Mouse (Mus musculus): Measurements from ENCODE around the gene Arid3c. TPM values are rescaled to one million over a fixed set of nuclear protein-coding genes. Genes with fewer than 3 reads are reported as not detected.

Gene Arid3c
- polyA plus RNA-seq, 1 experiment from 2014 or later, result 0.15 TPM

DNA sequence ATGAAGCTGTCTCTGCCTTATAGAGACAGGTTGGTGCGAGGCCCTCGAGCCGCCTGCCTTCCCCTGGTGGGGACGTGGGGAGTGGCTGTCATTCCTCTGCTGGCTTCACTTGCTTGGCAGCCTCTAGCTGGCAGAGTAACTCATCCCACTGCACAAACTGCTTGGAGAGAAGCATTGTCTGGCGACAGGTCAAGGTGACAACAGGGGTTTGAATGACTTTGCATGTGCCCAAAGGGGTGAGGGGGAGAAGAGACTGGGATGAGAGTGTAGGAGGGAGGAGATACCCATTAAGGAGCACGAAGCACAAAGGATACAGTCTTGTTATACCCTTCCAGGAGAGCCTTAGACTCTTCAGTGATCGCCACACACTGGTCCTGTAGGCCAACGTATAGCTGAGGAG is 15.9 kb downstream of the Arid3c start:
- no peak for ATAC-seq (ENCODE audit: low read depth)
- no peak overlapping the region for H3K27ac ChIP-seq (replicated peaks; ENCODE audit: low read depth, low read length)
- no peak overlapping the region for H3K4me2 ChIP-seq (ENCODE audit: low read depth, low read length)
- no peak for DNase-seq (ENCODE audit: low spot score)
- peaks cover 35% of the 10 kb centered on the region; the same call in 1 of the 2 replicates for H3K36me3 ChIP-seq (ENCODE audit: control insufficient read depth, insufficient read depth, low read length)
- no peak overlapping the region for H3K9ac ChIP-seq (ENCODE audit: low read depth, low read length)
- H3K27me3 ChIP-seq (replicated peaks; ENCODE audit: control insufficient read depth, insufficient read depth, low read length), result no peaks in the 10 kb centered on the region
- 76% methylated on average over 8 of the region's 8 CpGs for whole genome bisulfite sequencing
- H3K4me3 ChIP-seq (ENCODE audit: low read depth, low read length), result no peak overlapping the region
- H3K4me1 ChIP-seq (ENCODE audit: control insufficient read depth, insufficient read depth, low read length), result peaks cover 17% of the 10 kb centered on the region
- no peaks in the 10 kb centered on the region for H3K9me3 ChIP-seq (ENCODE audit: control insufficient read depth, low read length)

DNA sequence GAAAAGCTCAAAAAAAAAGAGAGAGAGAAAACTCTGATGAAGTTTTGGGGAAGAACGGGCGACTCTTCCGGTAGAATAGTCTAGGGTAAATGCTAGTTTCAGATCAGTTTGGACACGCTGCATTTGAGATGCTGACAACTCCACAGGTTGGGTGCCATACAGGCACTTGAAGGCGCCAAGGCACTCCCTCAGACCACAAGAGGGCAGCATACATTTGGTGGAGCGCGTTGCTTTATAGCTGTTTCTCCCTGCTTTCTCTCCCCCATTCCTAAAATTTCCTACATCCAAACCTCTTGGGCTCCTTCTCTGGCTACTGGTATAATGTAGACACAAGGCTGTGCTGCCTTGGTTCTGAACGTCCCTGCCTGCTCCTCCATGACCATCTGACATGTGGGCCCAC is 16.7 kb downstream of the Arid3c start:
- peaks cover 27% of the 10 kb centered on the region; the same call in 1 of the 2 replicates for H3K36me3 ChIP-seq (ENCODE audit: control insufficient read depth, insufficient read depth, low read length)
- ATAC-seq (ENCODE audit: low read depth), result 0 out of 2 replicates have a peak, but pooled peaks have one; percentile 20
- DNase-seq (ENCODE audit: low spot score), result peak; percentile 86
- H3K9ac ChIP-seq (ENCODE audit: low read depth, low read length), result no peak overlapping the region
- H3K4me2 ChIP-seq (ENCODE audit: low read depth, low read length), result peak overlapping the region; percentile 78
- H3K27me3 ChIP-seq (replicated peaks; ENCODE audit: control insufficient read depth, insufficient read depth, low read length), result no peaks in the 10 kb centered on the region
- H3K9me3 ChIP-seq (ENCODE audit: control insufficient read depth, low read length), result no peaks in the 10 kb centered on the region
- 7% methylated on average over 8 of the region's 8 CpGs for WGBS
- peak overlapping the region; percentile 70 for H3K4me3 ChIP-seq (ENCODE audit: low read depth, low read length)
- H3K4me1 ChIP-seq (ENCODE audit: control insufficient read depth, insufficient read depth, low read length), result peaks cover 17% of the 10 kb centered on the region
- no peak overlapping the region for H3K27ac ChIP-seq (replicated peaks; ENCODE audit: low read depth, low read length)

DNA sequence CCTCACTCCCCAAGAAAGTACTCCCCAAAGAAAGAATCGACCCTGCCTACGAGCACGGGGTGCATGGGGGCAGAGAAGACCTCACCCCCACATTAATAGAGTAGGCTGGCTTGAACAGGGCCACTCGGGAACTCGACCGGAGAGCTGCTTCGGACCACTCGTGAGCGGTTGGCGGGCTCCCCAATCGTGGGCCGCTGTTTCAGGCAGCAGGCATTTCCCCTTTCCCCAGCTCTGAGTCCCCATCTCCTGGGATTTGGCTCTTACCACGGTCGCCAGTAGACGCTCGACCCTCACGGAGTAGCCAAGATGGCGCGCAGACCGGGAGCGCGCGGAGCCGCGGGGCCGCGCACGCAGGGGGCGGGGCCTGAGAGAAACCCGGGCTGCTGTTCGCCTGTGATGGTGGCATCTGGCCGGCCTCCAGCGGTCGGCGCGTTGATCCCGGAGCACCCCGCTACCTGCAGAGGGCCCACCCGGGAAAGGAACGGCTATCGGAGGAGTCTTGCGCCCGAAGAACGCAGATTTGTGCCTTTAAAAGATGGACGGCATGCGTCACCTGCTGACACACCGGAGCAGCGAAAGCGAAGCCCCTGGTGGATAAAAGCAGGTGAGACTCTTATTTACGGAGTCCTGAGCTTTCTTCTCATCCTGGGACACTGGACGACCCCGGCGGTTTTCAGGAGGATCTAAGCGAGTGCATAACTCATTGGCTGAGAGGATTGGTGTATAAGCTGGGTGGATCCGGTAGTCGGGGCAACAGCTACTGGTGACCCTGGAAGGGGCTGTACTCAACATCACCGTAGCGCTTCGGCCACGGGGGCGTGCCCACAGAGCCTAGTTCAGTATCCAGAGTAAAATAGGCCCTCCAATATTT is 17.5 kb downstream of the Arid3c start, which contains the start of gene Rpp25l:
Gene Rpp25l (minus strand): TSS at position 338 of the 871 bp plus-strand sequence.
- ATAC-seq (ENCODE audit: low read depth), result peak; percentile 68
- Histone ChIP-seq H3K9ac (ENCODE audit: low read depth, low read length) (peak within 1 kb of the TSS; percentile 89), H3K36me3 (ENCODE audit: control insufficient read depth, insufficient read depth, low read length) (peaks cover 19% of the 10 kb centered on the region; the same call in 1 of the 2 replicates), H3K4me2 (ENCODE audit: low read depth, low read length) (peak within 1 kb of the TSS; percentile 78), H3K4me3 (ENCODE audit: low read depth, low read length) (peak within 1 kb of the TSS; percentile 70), H3K27ac (replicated peaks; ENCODE audit: low read depth, low read length) (peak within 1 kb of the TSS; percentile 36), H3K27me3 (replicated peaks; ENCODE audit: control insufficient read depth, insufficient read depth, low read length) (no peaks in the 10 kb centered on the region), H3K4me1 (ENCODE audit: control insufficient read depth, insufficient read depth, low read length) (peaks cover 17% of the 10 kb centered on the region), H3K9me3 (ENCODE audit: control insufficient read depth, low read length) (no peaks in the 10 kb centered on the region)
- under 1% methylated on average over 48 of the region's 61 CpGs for WGBS
- DNase-seq (ENCODE audit: low spot score), result peak; percentile 79

DNA sequence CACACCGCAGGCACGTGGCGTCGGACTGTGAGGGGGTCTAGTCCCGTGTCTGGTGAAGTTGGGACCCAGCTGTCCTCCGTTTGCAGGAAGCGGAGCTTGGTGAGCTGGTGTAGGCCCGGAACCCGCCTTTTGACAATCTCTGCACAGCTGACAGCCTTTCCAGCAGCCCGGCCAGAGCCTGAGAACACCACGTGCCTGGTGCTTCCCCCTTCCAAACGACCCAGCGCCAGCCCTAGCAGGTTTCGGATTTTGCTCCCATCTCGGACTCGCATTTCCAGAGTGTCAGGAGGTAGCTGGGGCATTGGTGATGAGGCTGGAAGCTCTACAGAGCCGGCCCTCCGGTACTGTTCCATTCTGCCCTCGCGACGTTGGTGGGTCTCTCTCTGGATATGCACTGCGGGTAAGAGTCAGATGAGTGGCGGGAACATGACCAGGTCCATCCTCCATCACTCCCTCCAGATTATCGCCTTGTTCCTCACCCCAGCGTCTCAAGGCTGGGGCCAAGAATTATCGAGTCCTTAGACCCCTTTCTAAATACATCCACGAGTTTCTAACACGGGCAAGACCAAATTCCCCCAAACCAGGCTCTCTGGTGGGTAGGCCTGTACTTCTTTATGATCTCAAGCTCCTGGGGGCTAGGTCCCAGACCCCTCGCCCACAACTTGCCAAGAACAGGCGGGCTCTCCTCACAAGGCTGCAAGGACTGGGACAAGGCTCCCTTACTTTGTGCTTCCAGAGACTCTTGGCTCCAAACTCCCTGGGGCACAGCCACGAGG is 18.3 kb downstream of the Arid3c start:
- Histone ChIP-seq H3K4me3 (ENCODE audit: low read depth, low read length) (peak overlapping the region; percentile 70), H3K36me3 (ENCODE audit: control insufficient read depth, insufficient read depth, low read length) (0 out of 2 replicates have a peak, but pooled peaks cover 12% of the 10 kb centered on the region), H3K27me3 (replicated peaks; ENCODE audit: control insufficient read depth, insufficient read depth, low read length) (no peaks in the 10 kb centered on the region), H3K4me1 (ENCODE audit: control insufficient read depth, insufficient read depth, low read length) (peaks cover 17% of the 10 kb centered on the region), H3K27ac (replicated peaks; ENCODE audit: low read depth, low read length) (peak overlapping the region; percentile 36), H3K9me3 (ENCODE audit: control insufficient read depth, low read length) (no peaks in the 10 kb centered on the region), H3K9ac (ENCODE audit: low read depth, low read length) (peak overlapping the region; percentile 89), H3K4me2 (ENCODE audit: low read depth, low read length) (peak overlapping the region; percentile 78)
- ATAC-seq (ENCODE audit: low read depth) (peak; percentile 7; the same call in 1 of the 2 replicates), DNase-seq (ENCODE audit: low spot score) (no peak)
- WGBS, result 40% methylated on average over 30 of the region's 31 CpGs

DNA sequence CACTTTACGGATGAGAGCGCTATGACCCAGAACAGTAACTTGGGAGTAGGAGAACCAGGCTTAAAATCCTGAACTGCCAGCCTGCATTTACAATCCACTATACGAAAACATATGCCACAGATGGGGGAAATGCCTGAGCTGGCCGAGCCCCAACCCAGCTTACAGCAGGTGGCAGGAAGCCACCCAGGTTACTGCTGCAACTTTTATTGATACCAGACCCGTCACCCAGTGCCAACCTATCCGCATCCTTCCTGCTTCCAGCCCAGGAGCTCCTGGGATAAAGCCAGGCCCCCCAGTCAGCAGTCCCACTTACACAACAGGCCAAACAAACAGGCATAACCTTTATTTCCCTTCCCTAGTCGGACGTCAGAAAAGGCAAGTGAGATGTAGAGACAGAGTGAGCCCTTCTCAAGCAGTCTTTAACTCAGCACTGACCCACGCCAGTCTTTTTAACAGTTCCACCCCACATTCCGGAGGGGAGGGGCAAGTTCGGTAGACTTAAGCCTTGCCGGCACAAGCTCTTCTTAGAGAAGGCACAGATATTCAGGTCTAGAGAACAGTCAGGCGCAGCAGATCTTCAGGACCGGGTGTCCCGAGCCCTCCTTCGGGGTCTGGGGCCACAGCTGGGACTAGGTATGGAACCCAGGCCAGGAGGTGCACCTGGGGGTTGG is 19.1 kb downstream of the Arid3c start:
- ATAC-seq (ENCODE audit: low read depth) (no peak), DNase-seq (ENCODE audit: low spot score) (no peak)
- H3K27me3 ChIP-seq (replicated peaks; ENCODE audit: control insufficient read depth, insufficient read depth, low read length), result no peaks in the 10 kb centered on the region
- H3K9ac ChIP-seq (ENCODE audit: low read depth, low read length), result peak overlapping the region; percentile 89
- 64% methylated on average over 16 of the region's 16 CpGs for whole genome bisulfite sequencing
- peak overlapping the region; percentile 70 for H3K4me3 ChIP-seq (ENCODE audit: low read depth, low read length)
- 0 out of 2 replicates have a peak overlapping the region, but pooled peaks have one; percentile 8 for H3K27ac ChIP-seq (replicated peaks; ENCODE audit: low read depth, low read length)
- H3K36me3 ChIP-seq (ENCODE audit: control insufficient read depth, insufficient read depth, low read length), result 0 out of 2 replicates have a peak, but pooled peaks cover 8% of the 10 kb centered on the region
- no peaks in the 10 kb centered on the region for H3K9me3 ChIP-seq (ENCODE audit: control insufficient read depth, low read length)
- H3K4me1 ChIP-seq (ENCODE audit: control insufficient read depth, insufficient read depth, low read length), result peaks cover 21% of the 10 kb centered on the region
- H3K4me2 ChIP-seq (ENCODE audit: low read depth, low read length), result peak overlapping the region; percentile 78

DNA sequence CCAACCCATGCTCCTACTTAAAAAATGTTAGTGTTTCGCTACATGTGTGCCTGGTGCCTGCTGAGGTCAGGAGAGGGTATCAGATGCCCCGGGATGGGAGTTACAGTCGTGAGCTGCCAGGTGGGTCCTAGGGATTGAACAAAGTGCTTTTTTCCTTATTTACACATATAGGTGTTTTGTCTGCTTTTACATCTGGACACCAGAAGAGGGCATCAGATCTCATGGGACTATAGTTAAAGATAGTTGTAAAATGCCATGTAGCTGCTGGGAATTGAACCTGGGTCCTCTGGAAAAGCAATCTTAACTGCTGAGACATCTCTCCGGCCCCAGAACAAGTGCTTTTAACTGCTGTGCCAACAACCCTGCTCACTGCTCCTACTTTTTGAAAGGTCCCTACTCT is 20.7 kb downstream of the Arid3c start:
- Histone ChIP-seq H3K9ac (ENCODE audit: low read depth, low read length) (no peak overlapping the region), H3K4me1 (ENCODE audit: control insufficient read depth, insufficient read depth, low read length) (peaks cover 29% of the 10 kb centered on the region), H3K27me3 (replicated peaks; ENCODE audit: control insufficient read depth, insufficient read depth, low read length) (0 out of 2 replicates have a peak, but pooled peaks cover under 1% of the 10 kb centered on the region), H3K36me3 (ENCODE audit: control insufficient read depth, insufficient read depth, low read length) (0 out of 2 replicates have a peak, but pooled peaks cover 8% of the 10 kb centered on the region), H3K4me3 (ENCODE audit: low read depth, low read length) (no peak overlapping the region), H3K4me2 (ENCODE audit: low read depth, low read length) (no peak overlapping the region), H3K9me3 (ENCODE audit: control insufficient read depth, low read length) (no peaks in the 10 kb centered on the region), H3K27ac (replicated peaks; ENCODE audit: low read depth, low read length) (no peak overlapping the region)
- no peak for DNase-seq (ENCODE audit: low spot score)
- WGBS, result 66% methylated on average over 4 of the region's 4 CpGs
- no peak for ATAC-seq (ENCODE audit: low read depth)

DNA sequence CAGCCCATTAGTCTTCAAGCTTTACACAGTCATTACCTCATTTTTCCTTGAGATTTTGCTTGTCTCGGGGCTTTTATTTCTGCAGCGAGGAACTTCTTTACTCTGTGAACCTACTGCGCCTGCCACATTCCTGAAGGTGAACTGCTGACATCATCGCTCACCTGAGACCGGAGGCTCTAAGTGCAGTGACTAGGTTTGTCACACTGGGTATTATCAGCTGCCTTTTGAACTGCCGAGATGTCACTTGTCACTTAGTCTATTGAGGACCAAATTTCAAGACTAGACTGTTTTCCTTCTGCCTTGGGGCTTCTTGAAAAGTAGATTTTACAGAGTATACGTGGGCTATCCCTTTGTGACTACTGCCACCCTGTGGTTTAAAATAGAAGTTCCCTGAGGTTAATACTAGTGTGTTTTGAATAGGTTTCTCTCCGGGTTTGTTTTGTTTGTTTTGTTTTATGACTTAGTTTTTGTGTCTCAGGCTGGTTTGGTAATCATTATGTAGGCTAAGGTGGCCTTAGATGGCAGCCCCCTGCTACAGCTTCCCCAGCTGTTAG is 22.7 kb downstream of the Arid3c start:
- H3K9me3 ChIP-seq (ENCODE audit: control insufficient read depth, low read length), result no peaks in the 10 kb centered on the region
- no peak overlapping the region for H3K4me2 ChIP-seq (ENCODE audit: low read depth, low read length)
- H3K9ac ChIP-seq (ENCODE audit: low read depth, low read length), result no peak overlapping the region
- DNase-seq (ENCODE audit: low spot score) (peak; percentile 80), ATAC-seq (ENCODE audit: low read depth) (peak; percentile 27; the same call in 1 of the 2 replicates)
- WGBS, result 33% methylated on average over 8 of the region's 8 CpGs
- no peak overlapping the region for H3K27ac ChIP-seq (replicated peaks; ENCODE audit: low read depth, low read length)
- 0 out of 2 replicates have a peak, but pooled peaks cover 8% of the 10 kb centered on the region for H3K36me3 ChIP-seq (ENCODE audit: control insufficient read depth, insufficient read depth, low read length)
- peaks cover 30% of the 10 kb centered on the region for H3K4me1 ChIP-seq (ENCODE audit: control insufficient read depth, insufficient read depth, low read length)
- H3K4me3 ChIP-seq (ENCODE audit: low read depth, low read length), result no peak overlapping the region
- H3K27me3 ChIP-seq (replicated peaks; ENCODE audit: control insufficient read depth, insufficient read depth, low read length), result 0 out of 2 replicates have a peak, but pooled peaks cover 6% of the 10 kb centered on the region
